Mouse (Mus musculus) lung, postnatal 0 days (tissue): Measurements from ENCODE around the gene Tec. TPM values are rescaled to one million over a fixed set of nuclear protein-coding genes. Genes with fewer than 3 reads are reported as not detected.

Source experiments
- ATAC-seq: fragments of 200-750 bp; cut with Nextera tagmentation; 2 replicates; pipeline ENCODE4 v1.8.0; 2017; ENCODE audit warnings: moderate library complexity
- DNase-seq: peaks from one replicate; pipeline ENCODE4 v3.0.0-alpha.2; 2016; ENCODE audit warnings: low spot score
- H3K27ac ChIP-seq: fragments of 300-500 bp; sonication (generic); 2 replicates; pipeline ENCODE4 v1.5.1; 2014; ENCODE audit warnings: antibody characterized with exemption, mild to moderate bottlenecking, low read length, mixed read lengths
- H3K27me3 ChIP-seq: fragments of 300-500 bp; sonication (generic); replicated peaks from 2 replicates; pipeline ENCODE4 v1.6.1; 2014; ENCODE audit warnings: low read length, mixed read lengths; ENCODE audit not compliant: insufficient read depth
- H3K36me3 ChIP-seq: fragments of 300-500 bp; sonication (generic); 2 replicates; pipeline ENCODE4 v1.6.1; 2014; ENCODE audit warnings: low read length, mixed read lengths; ENCODE audit not compliant: insufficient read depth
- H3K4me1 ChIP-seq: fragments of 300-500 bp; sonication (generic); 2 replicates; pipeline ENCODE4 v1.6.1; 2014; ENCODE audit warnings: antibody characterized with exemption, low read depth, low read length, mixed read lengths; ENCODE audit not compliant: insufficient read depth
- H3K4me2 ChIP-seq: fragments of 300-500 bp; sonication (generic); replicated peaks from 2 replicates; pipeline ENCODE4 v1.6.1; 2014; ENCODE audit warnings: low read depth, mild to moderate bottlenecking, low read length, moderate library complexity, mixed read lengths
- H3K4me3 ChIP-seq: fragments of 300-500 bp; sonication (generic); 2 replicates; pipeline ENCODE4 v1.5.1; 2014; ENCODE audit warnings: low read depth, low read length
- H3K9ac ChIP-seq: fragments of 300-500 bp; sonication (generic); replicated peaks from 2 replicates; pipeline ENCODE4 v1.6.1; 2014; ENCODE audit warnings: low read depth, mild to moderate bottlenecking
- H3K9me3 ChIP-seq: fragments of 300-500 bp; sonication (generic); 2 replicates; pipeline ENCODE4 v1.6.1; 2016; ENCODE audit warnings: low read length, mixed read lengths
- CTCF ChIP-seq: IDR thresholded peaks from 2 replicates; pipeline ENCODE4 v1.5.1; 2016; ENCODE audit warnings: antibody characterized with exemption, mild to moderate bottlenecking
- EP300 ChIP-seq: IDR thresholded peaks from 2 replicates; pipeline ENCODE4 v1.6.1; 2016; ENCODE audit warnings: antibody characterized with exemption, mild to moderate bottlenecking, control low read depth
- WGBS: fragments of 180-500 bp; shearing (Covaris S2); extraction: QIAGEN DNeasy Blood & Tissue Kit; methylation state at CpG from one replicate; pipeline ENCODE4 v1.1.7; 2014; 5-methylcytosine and 5-hydroxymethylcytosine counted together
- polyA plus RNA-seq: library from polyadenylated mRNA; unstranded; fragments of >200 nt; fragmentation: Nextera tagmentation; extraction: Ambion mirVana; gene quantifications from 2 replicates; pipeline ENCODE4 v1.2.1, GENCODE M21; 2015

The Tec gene
- polyA plus RNA-seq, result 4.2 and 4.6 TPM in 2 replicates

- H3K36me3 ChIP-seq, result no peaks in the 10 kb centered on the region
- H3K27me3 ChIP-seq, result no peaks in the 10 kb centered on the region
- TF ChIP-seq CTCF (peak; percentile 26), EP300 (no peak)
- peak within 1 kb of the TSS; percentile 47; the same call in 1 of the 2 replicates for H3K27ac ChIP-seq
- peak within 1 kb of the TSS; percentile 24; the same call in 1 of the 2 replicates for H3K9ac ChIP-seq
- DNase-seq, result peak; percentile 92
- no peaks in the 10 kb centered on the region for H3K4me1 ChIP-seq
- 1% methylated on average over 60 of the region's 60 CpGs for WGBS
- H3K9me3 ChIP-seq, result no peaks in the 10 kb centered on the region
- peak; percentile 98 for ATAC-seq
- H3K4me2 ChIP-seq, result peak within 1 kb of the TSS; percentile 92
- peak within 1 kb of the TSS; percentile 54 for H3K4me3 ChIP-seq
Measured at GRCm38 (mm10) chr5:72868091-72868875, at the start of gene Tec. Tec (minus strand) TSS chr5:72868483.

GRCm38 (mm10) chr5:72916851-72917250, 48.6 kb upstream of the Tec start:
- Histone ChIP-seq H3K36me3 (no peaks in the 10 kb centered on the region), H3K27ac (no peak overlapping the region), H3K4me1 (peaks cover 17% of the 10 kb centered on the region; the same call in 1 of the 2 replicates), H3K27me3 (no peaks in the 10 kb centered on the region), H3K9me3 (no peaks in the 10 kb centered on the region), H3K4me2 (peak overlapping the region; percentile 89), H3K4me3 (no peak overlapping the region), H3K9ac (0 out of 2 replicates have a peak overlapping the region, but pooled peaks have one; percentile 97)
- DNase-seq (peak; percentile 72), ATAC-seq (no peak)
- WGBS, result 13% methylated on average over 1 of the region's 1 CpGs
- TF ChIP-seq EP300 (no peak), CTCF (no peak)

DNA sequence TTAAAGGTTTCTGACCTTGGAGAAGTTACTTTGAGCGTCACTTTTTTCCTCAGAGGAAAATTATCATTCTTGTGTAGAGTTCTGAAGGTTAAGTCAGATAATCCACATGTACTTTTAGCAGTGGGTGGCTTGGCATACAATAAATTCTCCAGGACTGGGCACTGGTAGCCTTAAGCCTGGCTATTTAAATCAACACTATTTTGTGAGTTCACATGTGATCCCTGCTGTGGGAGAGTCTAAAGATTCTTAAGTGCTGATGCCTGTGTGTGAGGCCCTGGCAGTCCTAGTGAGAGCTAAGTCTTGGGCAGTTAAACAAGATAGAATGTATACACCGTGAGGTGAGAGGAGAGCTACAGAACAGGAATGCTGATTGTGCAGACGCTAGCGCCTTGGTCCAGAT, 47.8 kb upstream of the Tec start:
- Histone ChIP-seq H3K4me3 (peak overlapping the region; percentile 99), H3K9ac (peak overlapping the region; percentile 97), H3K36me3 (no peaks in the 10 kb centered on the region), H3K27me3 (no peaks in the 10 kb centered on the region), H3K9me3 (no peaks in the 10 kb centered on the region), H3K27ac (peak overlapping the region; percentile 33; the same call in 1 of the 2 replicates), H3K4me1 (peaks cover 17% of the 10 kb centered on the region; the same call in 1 of the 2 replicates), H3K4me2 (peak overlapping the region; percentile 89)
- DNase-seq (no peak), ATAC-seq (no peak)
- 28% methylated on average over 4 of the region's 4 CpGs for WGBS
- TF ChIP-seq CTCF (no peak), EP300 (no peak)

DNA sequence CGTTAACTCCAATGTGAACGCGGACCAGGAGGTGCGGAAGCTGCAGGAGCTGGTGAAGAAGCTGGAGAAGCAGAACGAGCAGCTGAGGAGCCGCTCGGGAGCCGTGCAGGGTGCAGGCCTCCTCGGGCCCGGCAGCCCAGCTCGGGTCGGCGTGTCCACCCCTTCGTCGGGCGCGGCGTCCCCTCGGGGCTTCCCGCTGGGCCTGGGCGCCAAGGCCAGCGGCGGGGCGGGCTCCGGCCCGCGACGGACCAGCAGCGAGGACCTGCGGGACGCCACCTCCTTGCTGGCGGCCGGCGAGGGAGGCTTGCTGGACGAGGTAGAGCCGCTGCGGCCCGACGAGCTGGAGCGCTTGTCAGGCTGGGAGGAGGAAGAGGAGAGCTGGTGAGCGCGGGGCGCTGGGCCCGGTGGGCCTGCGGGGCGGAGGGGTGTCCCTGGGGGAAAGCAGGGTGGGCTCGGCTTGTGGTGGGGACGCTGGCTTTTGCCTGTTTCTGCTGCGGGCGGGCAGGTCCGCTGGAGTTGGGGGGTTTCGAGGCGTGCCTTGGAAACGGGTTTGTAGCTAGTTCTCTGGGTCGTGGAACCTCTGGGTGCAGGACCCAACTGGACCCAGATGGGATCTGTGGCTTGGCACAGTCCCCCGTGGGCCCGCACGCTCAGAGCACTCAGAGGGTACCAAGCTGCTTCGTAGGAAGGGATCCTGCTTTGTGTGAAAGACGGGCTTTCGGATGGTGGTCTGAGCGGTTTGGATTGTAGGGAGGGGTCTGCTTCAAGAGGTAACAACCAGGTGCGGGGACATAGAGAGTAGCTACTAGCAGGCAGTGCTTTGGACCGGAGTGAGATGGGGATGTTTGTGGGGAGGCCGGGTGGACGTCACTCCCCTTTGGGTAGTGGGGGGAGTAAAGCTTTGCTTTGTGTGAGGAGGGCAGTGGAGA, 46.6 kb upstream of the Tec start:
- H3K27me3 ChIP-seq, result no peaks in the 10 kb centered on the region
- WGBS, result under 1% methylated on average over 50 of the region's 66 CpGs
- peak overlapping the region; percentile 99 for H3K4me3 ChIP-seq
- H3K9me3 ChIP-seq, result no peaks in the 10 kb centered on the region
- ATAC-seq, result peak; percentile 30
- peak overlapping the region; percentile 99 for H3K27ac ChIP-seq
- DNase-seq, result peak; percentile 52
- peak overlapping the region; percentile 97 for H3K9ac ChIP-seq
- H3K4me1 ChIP-seq, result peaks cover 15% of the 10 kb centered on the region; the same call in 1 of the 2 replicates
- peak overlapping the region; percentile 89 for H3K4me2 ChIP-seq
- TF ChIP-seq EP300, result no peak
- no peak for TF ChIP-seq CTCF
- H3K36me3 ChIP-seq, result no peaks in the 10 kb centered on the region

GRCm38 (mm10) chr5:72913648-72914557, 45.6 kb upstream of the Tec start, which contains the start of gene Slain2:
Slain2 (plus strand) TSS chr5:72914304.
- Histone ChIP-seq H3K27me3 (no peaks in the 10 kb centered on the region), H3K4me3 (peak within 1 kb of the TSS; percentile 99), H3K4me1 (peaks cover 14% of the 10 kb centered on the region; the same call in 1 of the 2 replicates), H3K9me3 (no peaks in the 10 kb centered on the region), H3K27ac (peak within 1 kb of the TSS; percentile 99), H3K36me3 (no peaks in the 10 kb centered on the region), H3K4me2 (peak within 1 kb of the TSS; percentile 89), H3K9ac (peak within 1 kb of the TSS; percentile 97)
- TF ChIP-seq CTCF (peak; percentile 81), EP300 (no peak)
- peak; percentile 98 for DNase-seq
- WGBS, result under 1% methylated on average over 77 of the region's 83 CpGs
- ATAC-seq, result peak; percentile 93
